Mouse (Mus musculus): Measurements from ENCODE around the gene Gm20431.
A peak's percentile ranks its signal among the peaks of the same experiment; 100 is the strongest.

Gene Gm20431

GRCm38 (mm10) chr2:167661270-167662203, at the start of gene Gm20431:
Gene Gm20431, minus strand, starts transcription at chr2:167661496.
- peak; percentile 91 for DNase-seq

GRCm38 (mm10) chr2:167710574-167710973, 49.3 kb upstream of the Gm20431 start:
- no peak for DNase-seq

GRCm38 (mm10) chr2:167709969-167710368, 48.7 kb upstream of the Gm20431 start:
- no peak for DNase-seq

GRCm38 (mm10) chr2:167708373-167708772, 47.1 kb upstream of the Gm20431 start:
- no peak for DNase-seq

- DNase-seq: no peak
These were observed 45.1 kb upstream of the Gm20431 start for GRCm38 (mm10) chr2:167706183-167706939.

- no peak for DNase-seq
These were observed 43.1 kb upstream of the Gm20431 start for GRCm38 (mm10) chr2:167704409-167704808.

- no peak for DNase-seq
These were observed 40.8 kb upstream of the Gm20431 start for GRCm38 (mm10) chr2:167702126-167702525.

GRCm38 (mm10) chr2:167701472-167701871, 40.2 kb upstream of the Gm20431 start:
- no peak for DNase-seq

- no peak for DNase-seq
These were observed 38.7 kb upstream of the Gm20431 start for GRCm38 (mm10) chr2:167700018-167700417.

- no peak for DNase-seq
These were observed 36.6 kb upstream of the Gm20431 start for GRCm38 (mm10) chr2:167697902-167698301.

- DNase-seq: no peak
These were observed 34.8 kb upstream of the Gm20431 start for GRCm38 (mm10) chr2:167696143-167696542.

- DNase-seq: no peak
These were observed 34.2 kb upstream of the Gm20431 start for GRCm38 (mm10) chr2:167695491-167695890.

GRCm38 (mm10) chr2:167694963-167695362, 33.7 kb upstream of the Gm20431 start:
- no peak for DNase-seq

GRCm38 (mm10) chr2:167694244-167694643, 32.9 kb upstream of the Gm20431 start:
- no peak for DNase-seq

GRCm38 (mm10) chr2:167693540-167693939, 32.2 kb upstream of the Gm20431 start:
- no peak for DNase-seq

GRCm38 (mm10) chr2:167692831-167693230, 31.5 kb upstream of the Gm20431 start:
- DNase-seq: no peak

GRCm38 (mm10) chr2:167691871-167692661, 30.8 kb upstream of the Gm20431 start:
- DNase-seq: no peak

GRCm38 (mm10) chr2:167691410-167691809, 30.1 kb upstream of the Gm20431 start:
- no peak for DNase-seq

- peak; percentile 42 for DNase-seq
These were observed 29.6 kb upstream of the Gm20431 start for GRCm38 (mm10) chr2:167690962-167691311.

- peak; percentile 45 for DNase-seq
These were observed 29.1 kb upstream of the Gm20431 start for GRCm38 (mm10) chr2:167690219-167690961.

GRCm38 (mm10) chr2:167689501-167690218, 28.4 kb upstream of the Gm20431 start, which contains the start of gene Tmem189:
Gene Tmem189, minus strand, starts transcription at chr2:167689822.
- peak; percentile 74 for DNase-seq
